Comparison of ENCODE assay signal across 10 mouse cellular contexts in genomic region chr7:24474811-24475506, GRCm38 (mm10). TPM values are rescaled to one million over a fixed set of nuclear protein-coding genes. Genes with fewer than 3 reads are reported as not detected.
DNase-seq lines count a peak whose midpoint lies in the region; ATAC-seq and TF ChIP-seq lines count a peak whose summit lies in the region.
"Had no signal": no experiment of that assay in that cellular context is flagged by ENCODE, and none has a peak within 500 bp of the region (broad histone marks: within the 10 kb centered on the region; RNA-seq: fewer than 3 reads in every experiment).

No protein-coding gene starts in this region.

- TF ChIP-seq EP300 in lung, postnatal 0 days (IDR thresholded peaks at IDR 0.05) = peak; percentile 40; the same call in 1 of the 2 replicates
- no peak for TF ChIP-seq EP300 in liver, postnatal 0 days (IDR thresholded peaks at IDR 0.05; ENCODE audit: low read depth)

- peak overlapping the region; percentile 8; the same call in 1 of the 2 replicates for H3K4me3 ChIP-seq in forebrain, embryonic 10.5 days
- H3K4me3 ChIP-seq in forebrain, embryonic 11.5 days (ENCODE audit: low read depth, low read length) = no peak overlapping the region
- no peak overlapping the region for H3K4me3 ChIP-seq in lung, postnatal 0 days (ENCODE audit: low read depth, low read length)
- H3K4me3 ChIP-seq in lung, adult 2 months (replicated peaks; ENCODE audit: extremely low read depth, low read depth, low read length) = no peak overlapping the region
- H3K4me3 ChIP-seq in liver, postnatal 0 days (ENCODE audit: low read depth, low read length) = no peak overlapping the region

- H3K27me3 ChIP-seq in forebrain, embryonic 10.5 days (ENCODE audit: poor library complexity, severe bottlenecking) = peaks cover 25% of the 10 kb centered on the region
- H3K27me3 ChIP-seq in forebrain, embryonic 11.5 days (ENCODE audit: control insufficient read depth, insufficient read depth, low read length) = no peaks in the 10 kb centered on the region
- H3K27me3 ChIP-seq in lung, postnatal 0 days (replicated peaks; ENCODE audit: insufficient read depth, low read length) = no peaks in the 10 kb centered on the region
- no peaks in the 10 kb centered on the region; the same call in 1 of the 2 replicates for H3K27me3 ChIP-seq in liver, postnatal 0 days (ENCODE audit: insufficient read depth, low read length)

- peaks cover 18% of the 10 kb centered on the region for H3K9me3 ChIP-seq in forebrain, embryonic 10.5 days
- H3K9me3 ChIP-seq in forebrain, embryonic 11.5 days (ENCODE audit: control insufficient read depth, low read length) = no peaks in the 10 kb centered on the region
- H3K9me3 ChIP-seq in lung, postnatal 0 days (ENCODE audit: low read length) = no peaks in the 10 kb centered on the region
- peaks cover 3% of the 10 kb centered on the region; the same call in 1 of the 2 replicates for H3K9me3 ChIP-seq in liver, postnatal 0 days (ENCODE audit: low read length)

- H3K4me2 ChIP-seq in forebrain, embryonic 11.5 days (ENCODE audit: low read depth, low read length, severe bottlenecking) = no peak overlapping the region
- H3K4me2 ChIP-seq in lung, postnatal 0 days (replicated peaks; ENCODE audit: low read depth, low read length) = no peak overlapping the region
- H3K4me2 ChIP-seq in liver, postnatal 0 days (ENCODE audit: low read depth, low read length) = no peak overlapping the region

- TF ChIP-seq POLR2A in lung, adult 2 months (IDR thresholded peaks at IDR 0.05; ENCODE audit: borderline replicate concordance, extremely low read depth, low read depth, low read length) = no peak

- no peak for ATAC-seq in forebrain, embryonic 11.5 days (replicated peaks; ENCODE audit: low FRiP score)
- peak; percentile 66 for ATAC-seq in lung, postnatal 0 days
- peak; percentile 50 for ATAC-seq in liver, postnatal 0 days
- no peak for ATAC-seq in frontal cortex, adult (ENCODE audit: low TSS enrichment)

- H3K27ac ChIP-seq in forebrain, embryonic 10.5 days = no peak overlapping the region
- no peak overlapping the region for H3K27ac ChIP-seq in forebrain, embryonic 11.5 days (ENCODE audit: low read depth, low read length)
- 0 out of 2 replicates have a peak overlapping the region, but pooled peaks have one; percentile 32 for H3K27ac ChIP-seq in lung, postnatal 0 days (ENCODE audit: low read length)
- no peak overlapping the region for H3K27ac ChIP-seq in liver, postnatal 0 days (ENCODE audit: low read depth)

- H3K36me3 ChIP-seq in forebrain, embryonic 10.5 days (replicated peaks) = no peaks in the 10 kb centered on the region
- H3K36me3 ChIP-seq in forebrain, embryonic 11.5 days (ENCODE audit: control insufficient read depth, insufficient read depth, low read length) = no peaks in the 10 kb centered on the region
- H3K36me3 ChIP-seq in lung, postnatal 0 days (ENCODE audit: insufficient read depth, low read length) = peaks cover 9% of the 10 kb centered on the region; the same call in 1 of the 2 replicates
- peaks cover 2% of the 10 kb centered on the region; the same call in 1 of the 2 replicates for H3K36me3 ChIP-seq in liver, postnatal 0 days (replicated peaks; ENCODE audit: insufficient read depth, low read length)

- no peak for DNase-seq in forebrain, embryonic 10.5 days (ENCODE audit: extremely low spot score, low spot score)
- DNase-seq in forebrain, embryonic 11.5 days (ENCODE audit: low spot score) = no peak
- peak; percentile 76 for DNase-seq in lung, postnatal 0 days (ENCODE audit: low spot score)
- no peak for DNase-seq in lung, adult 2 months
- DNase-seq in gastrocnemius, postnatal 14 days = peak; percentile 40
- DNase-seq in liver, postnatal 0 days = peak; percentile 24
- DNase-seq in heart, postnatal 14 days = no peak

- intact Hi-C loops in gastrocnemius, postnatal 14 days (cut with DNase I; ENCODE audit: low total_unique reads) = loop anchor here (10.0 kb wide), 1 partner anchor 90 kb away; no protein-coding TSS in a partner anchor
- intact Hi-C loops in heart, postnatal 14 days (cut with DNase I) = loop anchor here (5.0 to 10.0 kb wide), 2 partner anchors 32 to 190 kb away; partner anchors contain the start of gene Zfp428

- H3K9ac ChIP-seq in forebrain, embryonic 11.5 days (ENCODE audit: low read length) = no peak overlapping the region
- H3K9ac ChIP-seq in lung, postnatal 0 days (replicated peaks; ENCODE audit: low read depth) = no peak overlapping the region
- no peak overlapping the region for H3K9ac ChIP-seq in liver, postnatal 0 days (replicated peaks)

- TF ChIP-seq CTCF in lung, postnatal 0 days (IDR thresholded peaks at IDR 0.05) = peak; percentile 45
- no peak for TF ChIP-seq CTCF in lung, adult 2 months (IDR thresholded peaks at IDR 0.05; ENCODE audit: insufficient read depth, low read length)
- peak; percentile 35 for TF ChIP-seq CTCF in liver, postnatal 0 days (IDR thresholded peaks at IDR 0.05; ENCODE audit: low read depth)

- WGBS in forebrain, embryonic 10.5 days = 38% methylated on average over 21 of the region's 21 CpGs
- 38% methylated on average over 21 of the region's 21 CpGs for WGBS in forebrain, embryonic 11.5 days
- 44% methylated on average over 21 of the region's 21 CpGs for WGBS in lung, postnatal 0 days
- WGBS in lung, adult 2 months = 58% methylated on average over 21 of the region's 21 CpGs
- WGBS in liver, postnatal 0 days (ENCODE audit: insufficient replicate concordance) = 65% methylated on average over 21 of the region's 21 CpGs

- peaks cover 12% of the 10 kb centered on the region for H3K4me1 ChIP-seq in forebrain, embryonic 10.5 days
- H3K4me1 ChIP-seq in forebrain, embryonic 11.5 days (replicated peaks; ENCODE audit: control insufficient read depth, insufficient read depth, low read length) = no peaks in the 10 kb centered on the region
- no peaks in the 10 kb centered on the region for H3K4me1 ChIP-seq in lung, postnatal 0 days (ENCODE audit: insufficient read depth, low read depth, low read length)
- no peaks in the 10 kb centered on the region for H3K4me1 ChIP-seq in lung, adult 2 months (ENCODE audit: control insufficient read depth, insufficient read depth, low read length)
- H3K4me1 ChIP-seq in liver, postnatal 0 days (ENCODE audit: insufficient read depth) = no peaks in the 10 kb centered on the region

RNA-seq across cellular contexts. Expression of gene Cadm4, which starts 6.9 kb away (rescaled TPM):
- 9.3 and 10.0 TPM in 2 replicates for polyA plus RNA-seq in forebrain, embryonic 10.5 days (2016; fragmentation: Nextera tagmentation; extraction: Ambion mirVana)
- 7.1 and 8.9 TPM in 2 replicates for polyA plus RNA-seq in forebrain, embryonic 11.5 days (2014; fragmentation: Nextera tagmentation; extraction: Ambion mirVana)
- 1.7 and 1.9 TPM in 2 replicates for polyA plus RNA-seq in lung, postnatal 0 days (2015; fragmentation: Nextera tagmentation; extraction: Ambion mirVana)
- polyA plus RNA-seq in lung, adult 2 months (2012; rRNA removed) = 12.3 and 18.6 TPM in 2 replicates
- total RNA-seq in gastrocnemius, postnatal 14 days (2021) = 10 to 100 TPM in 1 of 2 experiments, 1 to 10 TPM in 1; 5.3 to 17.7 TPM
- polyA plus RNA-seq in liver, postnatal 0 days (2015; fragmentation: Nextera tagmentation; extraction: Ambion mirVana) = 0.17 and 0.46 TPM in 2 replicates
- 10 to 100 TPM; 14.3 to 14.7 TPM for total RNA-seq in heart, postnatal 14 days (2021)

RNA-seq across cellular contexts. Expression of gene Plaur, which starts 12.7 kb away (rescaled TPM):
- 1.1 and 1.3 TPM in 2 replicates for polyA plus RNA-seq in forebrain, embryonic 10.5 days (2016; fragmentation: Nextera tagmentation; extraction: Ambion mirVana)
- 1.1 and 1.2 TPM in 2 replicates for polyA plus RNA-seq in forebrain, embryonic 11.5 days (2014; fragmentation: Nextera tagmentation; extraction: Ambion mirVana)
- 65.8 and 72.0 TPM in 2 replicates for polyA plus RNA-seq in lung, postnatal 0 days (2015; fragmentation: Nextera tagmentation; extraction: Ambion mirVana)
- polyA plus RNA-seq in lung, adult 2 months (2012; rRNA removed) = 65.6 and 88.8 TPM in 2 replicates
- 1 to 10 TPM in 1 of 2 experiments, under 1 TPM in 1; 0.84 to 1.2 TPM for total RNA-seq in gastrocnemius, postnatal 14 days (2021)
- 9.3 and 10.8 TPM in 2 replicates for polyA plus RNA-seq in liver, postnatal 0 days (2015; fragmentation: Nextera tagmentation; extraction: Ambion mirVana)
- total RNA-seq in heart, postnatal 14 days (2021) = 1 to 10 TPM; 3.5 to 4.0 TPM

RNA-seq across cellular contexts. Expression of gene Irgc1, which starts 22.9 kb away (rescaled TPM):
- not detected in 2 replicates for polyA plus RNA-seq in forebrain, embryonic 10.5 days (2016; fragmentation: Nextera tagmentation; extraction: Ambion mirVana)
- polyA plus RNA-seq in forebrain, embryonic 11.5 days (2014; fragmentation: Nextera tagmentation; extraction: Ambion mirVana) = not detected in 2 replicates
- polyA plus RNA-seq in lung, postnatal 0 days (2015; fragmentation: Nextera tagmentation; extraction: Ambion mirVana) = 0.24 and 0.29 TPM in 2 replicates
- 0.69 and 3.8 TPM in 2 replicates for polyA plus RNA-seq in lung, adult 2 months (2012; rRNA removed)
- under 1 TPM in 1 of 2 experiments, not detected in 1; 0.12 TPM for total RNA-seq in gastrocnemius, postnatal 14 days (2021)
- polyA plus RNA-seq in liver, postnatal 0 days (2015; fragmentation: Nextera tagmentation; extraction: Ambion mirVana) = 0.18 and 0.28 TPM in 2 replicates
- not detected for total RNA-seq in heart, postnatal 14 days (2021)
- polyA plus RNA-seq: liver, embryonic 16.5 days had no signal

RNA-seq across cellular contexts. Expression of gene Zfp428, which starts 31.8 kb away (rescaled TPM):
- 111 and 113 TPM in 2 replicates for polyA plus RNA-seq in forebrain, embryonic 10.5 days (2016; fragmentation: Nextera tagmentation; extraction: Ambion mirVana)
- 109 and 114 TPM in 2 replicates for polyA plus RNA-seq in forebrain, embryonic 11.5 days (2014; fragmentation: Nextera tagmentation; extraction: Ambion mirVana)
- polyA plus RNA-seq in lung, postnatal 0 days (2015; fragmentation: Nextera tagmentation; extraction: Ambion mirVana) = 13.1 and 17.0 TPM in 2 replicates
- polyA plus RNA-seq in lung, adult 2 months (2012; rRNA removed) = 7.1 and 12.1 TPM in 2 replicates
- 1 to 10 TPM; 6.4 to 8.3 TPM for total RNA-seq in gastrocnemius, postnatal 14 days (2021)
- 3.3 and 4.1 TPM in 2 replicates for polyA plus RNA-seq in liver, postnatal 0 days (2015; fragmentation: Nextera tagmentation; extraction: Ambion mirVana)
- 10 to 100 TPM; 13.8 to 14.7 TPM for total RNA-seq in heart, postnatal 14 days (2021)

RNA-seq across cellular contexts. Expression of gene AC161166.1, which starts 37.3 kb away (rescaled TPM):
- polyA plus RNA-seq in forebrain, embryonic 10.5 days (2016; fragmentation: Nextera tagmentation; extraction: Ambion mirVana) = 0.82 and 1.3 TPM in 2 replicates
- 0.96 and 1.3 TPM in 2 replicates for polyA plus RNA-seq in forebrain, embryonic 11.5 days (2014; fragmentation: Nextera tagmentation; extraction: Ambion mirVana)
- 0.06 and 0.10 TPM in 2 replicates for polyA plus RNA-seq in lung, postnatal 0 days (2015; fragmentation: Nextera tagmentation; extraction: Ambion mirVana)
- not detected in 2 replicates for polyA plus RNA-seq in lung, adult 2 months (2012; rRNA removed)
- not detected for total RNA-seq in gastrocnemius, postnatal 14 days (2021)
- polyA plus RNA-seq in liver, postnatal 0 days (2015; fragmentation: Nextera tagmentation; extraction: Ambion mirVana) = not detected in 2 replicates
- total RNA-seq in heart, postnatal 14 days (2021) = not detected
- total RNA-seq: gastrocnemius, postnatal 4 days had no signal
- polyA plus RNA-seq: liver, embryonic 16.5 days had no signal

Comparison
In these comparisons a context has a peak if more than half of its experiments do, and no peak if none do; other contexts are left out.
1. DNase-seq: peak in lung, postnatal 0 days (single experiment), gastrocnemius, postnatal 14 days (single experiment) and liver, postnatal 0 days (single experiment); none in forebrain, embryonic 10.5 days (single experiment), forebrain, embryonic 11.5 days (single experiment), lung, adult 2 months (single experiment) and heart, postnatal 14 days (0 of 2).
2. ATAC-seq: peak in lung, postnatal 0 days (single experiment) and liver, postnatal 0 days (single experiment); none in forebrain, embryonic 11.5 days (single experiment) and frontal cortex, adult (single experiment).